Mouse (Mus musculus) urinary bladder, postnatal 0 days (tissue): Measurements from ENCODE around the gene Arhgap8. TPM values are rescaled to one million over a fixed set of nuclear protein-coding genes. Genes with fewer than 3 reads are reported as not detected.

Source experiments
- polyA plus RNA-seq: library from polyadenylated mRNA; unstranded; fragments of >200 nt; fragmentation: Nextera tagmentation; extraction: Ambion mirVana; gene quantifications from 2 replicates; pipeline ENCODE4 v1.2.1, GENCODE M21; 2015

Gene Arhgap8
- 5.7 and 5.9 TPM in 2 replicates for polyA plus RNA-seq

DNA sequence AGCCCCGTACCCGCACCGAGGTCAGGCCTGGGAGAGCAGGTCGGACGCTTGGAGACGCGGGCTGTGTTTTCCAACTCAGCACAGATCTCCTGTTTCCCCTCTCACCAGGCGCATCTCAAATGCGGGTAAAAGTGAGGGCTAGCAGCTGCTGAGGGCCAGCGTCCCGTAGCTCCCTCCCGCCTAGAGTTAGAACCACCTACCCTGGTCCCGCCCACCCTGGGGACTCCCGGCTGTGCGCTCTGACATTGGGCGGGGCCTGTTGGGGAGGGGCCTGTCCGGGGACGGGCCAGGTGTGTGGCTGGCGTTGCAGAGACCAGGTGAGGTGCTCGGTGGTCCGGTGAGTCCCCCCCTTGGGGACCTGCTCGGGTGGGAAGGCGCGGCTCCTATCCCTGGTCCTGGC is at the start of gene Arhgap8:
TSS of gene Arhgap8 (plus strand) at position 262 of the 400 bp plus-strand sequence.

Other genes starting within 250 kb of the Arhgap8 start
- 6.4 and 7.7 TPM in 2 replicates for gene Rtl6, start 162.2 kb upstream of the Arhgap8 start, polyA plus RNA-seq
- 15.2 and 19.0 TPM in 2 replicates for gene Prr5, start 50.4 kb upstream of the Arhgap8 start, polyA plus RNA-seq
- gene Phf21b, start 136.0 kb downstream of the Arhgap8 start, polyA plus RNA-seq: 0.05 TPM in 1 of 2 replicates, not detected in the other
- gene Gm29666, start 200.0 kb downstream of the Arhgap8 start, polyA plus RNA-seq: 0.10 and 0.14 TPM in 2 replicates
- gene Nup50, start 203.4 kb downstream of the Arhgap8 start, polyA plus RNA-seq: 16.0 and 20.1 TPM in 2 replicates